Mouse (Mus musculus) testis, adult 2 months (tissue): ENCODE measurements around the gene Cog1.

ENCODE experiments used
- CTCF ChIP-seq: fragments of 200-500 bp; IDR thresholded peaks from 2 replicates; pipeline ENCODE4 v1.5.1; 2012; ENCODE audit warnings: low read depth, mild to moderate bottlenecking, inconsistent platforms, low read length, moderate library complexity; ENCODE audit not compliant: control insufficient read depth, insufficient read depth, insufficient replicate concordance
- POLR2A ChIP-seq: fragments of 200-500 bp; IDR thresholded peaks from 2 replicates; pipeline ENCODE4 v1.6.1; 2012; ENCODE audit warnings: low read depth, mild to moderate bottlenecking, inconsistent platforms, low read length, moderate library complexity; ENCODE audit not compliant: control insufficient read depth

DNA sequence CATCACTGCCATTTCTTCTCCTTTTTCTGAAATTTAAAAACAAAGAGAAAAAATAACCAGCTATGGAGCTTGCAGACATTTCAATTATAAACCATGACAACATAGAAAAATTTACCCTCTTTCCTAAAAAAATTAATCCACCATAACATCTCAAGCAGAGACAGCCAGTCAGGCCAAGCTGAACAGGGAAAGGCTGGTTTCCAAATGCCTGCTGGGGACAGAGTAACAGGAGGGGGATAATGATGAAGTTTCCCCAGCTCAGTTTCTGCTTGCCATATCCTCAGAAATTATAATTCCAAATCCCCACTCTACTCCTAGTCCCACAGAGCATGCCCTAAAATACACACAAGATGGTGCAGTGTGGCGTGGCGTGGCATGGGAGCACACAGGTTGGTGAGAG is 28.4 kb downstream of the Cog1 start:
- TF ChIP-seq POLR2A (no peak), CTCF (no peak)
